Mouse (Mus musculus): ENCODE data around the gene Catip.

DNA sequence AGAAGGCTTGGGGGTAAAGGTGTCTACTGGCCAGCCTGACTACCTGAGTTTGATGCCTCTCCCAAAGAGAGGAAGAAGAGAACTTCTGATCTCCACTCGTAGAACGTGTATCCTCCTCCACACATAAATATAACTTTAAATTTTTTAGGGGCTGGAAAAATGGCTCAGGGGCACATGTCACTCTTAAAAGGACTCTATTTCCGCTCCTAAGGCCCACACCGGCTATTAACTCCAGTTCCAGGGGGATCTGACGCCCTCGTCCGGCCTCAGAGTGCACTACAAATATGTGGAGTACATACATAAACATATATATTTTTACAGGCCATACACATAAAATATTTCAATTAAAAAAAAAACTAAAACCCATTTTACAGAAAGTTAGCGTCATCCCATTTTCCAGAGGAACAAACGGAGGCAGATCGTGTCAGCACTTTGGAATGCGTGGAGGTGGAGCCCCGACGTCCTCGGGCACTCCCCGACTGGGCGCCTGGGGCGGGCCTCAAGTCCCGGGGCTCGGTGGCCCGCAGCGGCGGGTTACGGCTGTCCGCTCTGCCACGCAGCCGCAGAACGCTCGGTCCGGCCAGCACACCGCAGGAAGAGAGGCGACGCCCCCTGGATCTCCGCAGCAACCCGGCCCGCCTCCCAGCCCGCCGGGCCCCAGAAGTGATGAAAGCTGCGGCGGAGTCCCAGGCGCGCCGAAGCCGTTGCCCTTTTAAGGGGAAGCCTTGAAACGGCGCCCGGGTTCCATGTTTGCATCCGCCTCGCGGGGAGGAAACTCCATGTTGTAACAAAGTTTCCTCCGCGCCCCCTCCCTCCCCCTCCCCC is 29.2 kb downstream of the Catip start, which contains the start of gene Ctdsp1:
- TF ChIP-seq CTCF (IDR thresholded peaks at IDR 0.05; ENCODE audit: extremely low read depth, insufficient read depth, insufficient read length, insufficient replicate concordance) (no peak; the same call in 1 of the 2 replicates), POLR2A (IDR thresholded peaks at IDR 0.05; ENCODE audit: low read depth, low read length) (no peak; the same call in 1 of the 2 replicates)
